Mouse (Mus musculus): ENCODE results near the gene Nrxn1. TPM values are rescaled to one million over a fixed set of nuclear protein-coding genes. Genes with fewer than 3 reads are reported as not detected.

Gene Nrxn1
- total RNA-seq, 1 experiment, result 2.9 TPM

DNA sequence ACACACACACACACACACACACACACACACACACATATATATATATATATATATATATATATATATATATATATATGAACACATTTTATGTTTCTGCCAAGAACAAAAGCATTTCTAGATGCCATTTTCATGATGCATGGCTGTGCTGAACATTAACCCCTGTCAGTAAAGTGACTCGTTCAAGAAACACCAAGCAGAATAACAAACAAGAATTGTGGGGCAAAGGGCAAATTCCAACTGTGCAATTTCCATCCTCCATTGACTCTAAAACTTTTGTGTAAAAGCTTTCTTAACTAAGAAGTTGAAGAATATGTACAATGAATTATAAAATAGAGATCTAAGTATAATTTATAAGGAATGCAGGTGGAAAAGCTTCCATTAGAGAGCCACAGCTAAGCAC is 1030.0 kb downstream of the Nrxn1 start:
- in situ Hi-C loops (cut with MboI; ENCODE audit: low sequenced_read_pairs in 2 of 2, unreplicated experiment in 2 of 2), result no loop called here
- H3K9ac ChIP-seq (ENCODE audit: insufficient read depth, low read depth, low read length, poor library complexity, severe bottlenecking), result no peak overlapping the region
- no peaks in the 10 kb centered on the region for H3K9me3 ChIP-seq (ENCODE audit: control insufficient read depth, insufficient read depth, low read depth, low read length)
- no peak overlapping the region for H3K27ac ChIP-seq (ENCODE audit: insufficient read depth, low read depth, low read length, poor library complexity, severe bottlenecking)
- H3K36me3 ChIP-seq (ENCODE audit: control insufficient read depth, insufficient read depth, low read length, poor library complexity, severe bottlenecking), result no peaks in the 10 kb centered on the region
- no peak overlapping the region for H3K4me3 ChIP-seq (ENCODE audit: insufficient read depth in 1 of 2, low read depth in 1 of 2, low read length in 2 of 2, poor library complexity in 1 of 2, severe bottlenecking in 1 of 2)
- no peak for DNase-seq (ENCODE audit: low read depth, low spot score)
- TF ChIP-seq CHD2 (IDR thresholded peaks at IDR 0.05; ENCODE audit: low read depth, low read length) (no peak), ZNF384 (IDR thresholded peaks at IDR 0.05; ENCODE audit: low read depth, low read length) (no peak), ZC3H11A (IDR thresholded peaks at IDR 0.05; ENCODE audit: borderline replicate concordance, low read depth, low read length) (no peak), HCFC1 (IDR thresholded peaks at IDR 0.05; ENCODE audit: borderline replicate concordance, insufficient read depth, low read length) (no peak), MAFK (IDR thresholded peaks at IDR 0.05; ENCODE audit: insufficient read depth, low read depth, low read length) (no peak)
- no peaks in the 10 kb centered on the region for H3K4me1 ChIP-seq (ENCODE audit: control insufficient read depth in 2 of 2, insufficient read depth in 2 of 2, low read length in 2 of 2, poor library complexity in 1 of 2)

DNA sequence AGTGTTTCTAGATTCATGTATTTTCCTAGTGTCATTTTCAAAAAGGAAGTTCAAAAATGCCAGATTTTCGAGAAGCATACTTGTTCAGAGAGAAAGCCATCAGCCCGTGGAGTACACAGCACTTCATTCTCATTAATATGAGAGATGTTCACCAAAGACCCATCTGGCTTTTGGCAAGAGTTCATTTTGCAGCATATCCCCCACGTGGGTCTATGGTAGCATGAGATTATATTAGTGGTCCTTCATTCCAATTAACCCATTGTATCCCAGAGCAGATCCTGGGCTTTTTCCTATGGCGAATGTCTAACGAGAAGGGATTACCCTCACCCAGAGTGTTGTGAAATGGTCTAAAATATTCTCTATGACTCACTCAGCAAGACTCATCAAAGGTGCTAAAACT is 1032.0 kb downstream of the Nrxn1 start:
- no peaks in the 10 kb centered on the region for H3K9me3 ChIP-seq (ENCODE audit: control insufficient read depth, insufficient read depth, low read depth, low read length)
- no peak overlapping the region for H3K4me3 ChIP-seq (ENCODE audit: insufficient read depth in 1 of 2, low read depth in 1 of 2, low read length in 2 of 2, poor library complexity in 1 of 2, severe bottlenecking in 1 of 2)
- TF ChIP-seq ZNF384 (IDR thresholded peaks at IDR 0.05; ENCODE audit: low read depth, low read length) (no peak), ZC3H11A (IDR thresholded peaks at IDR 0.05; ENCODE audit: borderline replicate concordance, low read depth, low read length) (no peak), HCFC1 (IDR thresholded peaks at IDR 0.05; ENCODE audit: borderline replicate concordance, insufficient read depth, low read length) (no peak), CHD2 (IDR thresholded peaks at IDR 0.05; ENCODE audit: low read depth, low read length) (no peak), MAFK (IDR thresholded peaks at IDR 0.05; ENCODE audit: insufficient read depth, low read depth, low read length) (no peak)
- no peak for DNase-seq (ENCODE audit: low read depth, low spot score)
- H3K9ac ChIP-seq (ENCODE audit: insufficient read depth, low read depth, low read length, poor library complexity, severe bottlenecking), result no peak overlapping the region
- in situ Hi-C loops (cut with MboI; ENCODE audit: low sequenced_read_pairs in 2 of 2, unreplicated experiment in 2 of 2), result no loop called here
- H3K36me3 ChIP-seq (ENCODE audit: control insufficient read depth, insufficient read depth, low read length, poor library complexity, severe bottlenecking), result no peaks in the 10 kb centered on the region
- no peak overlapping the region for H3K27ac ChIP-seq (ENCODE audit: insufficient read depth, low read depth, low read length, poor library complexity, severe bottlenecking)
- H3K4me1 ChIP-seq (ENCODE audit: control insufficient read depth in 2 of 2, insufficient read depth in 2 of 2, low read length in 2 of 2, poor library complexity in 1 of 2), result no peaks in the 10 kb centered on the region

DNA sequence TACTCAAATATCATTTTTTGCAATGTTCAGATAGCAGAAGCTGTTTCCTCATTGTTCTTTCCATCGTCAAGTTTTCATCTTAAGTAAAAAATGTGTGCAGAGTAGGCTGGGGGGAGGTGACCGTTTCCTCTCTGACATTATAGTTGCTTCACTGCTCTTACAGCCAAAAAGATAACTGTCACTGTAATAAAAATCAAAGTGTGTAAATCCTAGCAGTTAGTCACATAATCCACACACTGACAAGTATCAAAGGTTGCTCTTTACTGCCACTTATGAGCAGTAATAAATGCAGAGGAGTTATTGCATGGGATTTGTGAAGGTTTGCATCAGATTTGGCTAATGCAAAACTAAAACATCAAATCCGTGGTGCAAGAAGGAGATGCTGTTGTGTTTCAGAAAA is 1032.7 kb downstream of the Nrxn1 start:
- no peak for DNase-seq (ENCODE audit: low read depth, low spot score)
- H3K36me3 ChIP-seq (ENCODE audit: control insufficient read depth, insufficient read depth, low read length, poor library complexity, severe bottlenecking), result no peaks in the 10 kb centered on the region
- TF ChIP-seq ZNF384 (IDR thresholded peaks at IDR 0.05; ENCODE audit: low read depth, low read length) (no peak), CHD2 (IDR thresholded peaks at IDR 0.05; ENCODE audit: low read depth, low read length) (no peak), HCFC1 (IDR thresholded peaks at IDR 0.05; ENCODE audit: borderline replicate concordance, insufficient read depth, low read length) (no peak), ZC3H11A (IDR thresholded peaks at IDR 0.05; ENCODE audit: borderline replicate concordance, low read depth, low read length) (no peak), MAFK (IDR thresholded peaks at IDR 0.05; ENCODE audit: insufficient read depth, low read depth, low read length) (no peak)
- no peaks in the 10 kb centered on the region for H3K9me3 ChIP-seq (ENCODE audit: control insufficient read depth, insufficient read depth, low read depth, low read length)
- no peak overlapping the region for H3K9ac ChIP-seq (ENCODE audit: insufficient read depth, low read depth, low read length, poor library complexity, severe bottlenecking)
- H3K27ac ChIP-seq (ENCODE audit: insufficient read depth, low read depth, low read length, poor library complexity, severe bottlenecking), result no peak overlapping the region
- H3K4me3 ChIP-seq (ENCODE audit: insufficient read depth in 1 of 2, low read depth in 1 of 2, low read length in 2 of 2, poor library complexity in 1 of 2, severe bottlenecking in 1 of 2), result no peak overlapping the region
- H3K4me1 ChIP-seq (ENCODE audit: control insufficient read depth in 2 of 2, insufficient read depth in 2 of 2, low read length in 2 of 2, poor library complexity in 1 of 2), result no peaks in the 10 kb centered on the region
- in situ Hi-C loops (cut with MboI; ENCODE audit: low sequenced_read_pairs in 2 of 2, unreplicated experiment in 2 of 2), result no loop called here

DNA sequence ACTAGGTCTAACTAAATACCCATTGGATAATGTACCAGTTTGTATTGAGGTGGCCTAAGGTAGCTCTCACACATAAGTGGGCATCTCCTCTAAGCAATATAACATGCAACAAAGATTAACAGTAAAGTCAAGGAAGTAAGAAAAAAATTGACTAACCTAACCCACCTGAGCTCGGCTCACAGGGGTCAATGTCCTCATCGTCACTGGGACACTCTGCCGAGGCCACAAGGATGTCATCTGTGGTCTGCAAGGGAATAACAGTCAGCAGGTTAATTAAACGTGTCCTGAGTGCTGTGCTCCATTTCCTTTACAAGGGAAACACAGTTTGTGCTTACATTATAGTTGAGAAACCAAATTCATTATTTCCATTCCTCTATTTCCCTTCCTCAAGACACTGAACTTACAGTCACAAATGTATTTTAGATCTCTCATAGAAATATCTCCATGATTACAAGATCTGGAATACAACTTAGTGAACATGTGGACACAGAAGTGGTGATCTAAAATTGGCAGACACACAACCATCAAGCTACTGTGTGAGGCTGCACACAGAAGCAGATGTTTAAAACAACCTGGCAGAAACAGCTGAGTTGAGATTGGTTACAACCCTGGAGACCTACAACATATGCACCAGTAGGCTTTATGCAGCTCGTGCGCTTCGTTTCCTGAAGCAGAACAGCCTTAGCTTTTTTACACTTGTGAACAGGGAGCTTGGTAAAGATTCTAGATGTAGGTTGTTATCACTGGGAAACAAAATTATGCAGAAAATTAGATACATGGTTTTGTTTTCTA is 1033.4 kb downstream of the Nrxn1 start:
- Histone ChIP-seq H3K4me3 (ENCODE audit: insufficient read depth in 1 of 2, low read depth in 1 of 2, low read length in 2 of 2, poor library complexity in 1 of 2, severe bottlenecking in 1 of 2) (no peak overlapping the region), H3K27ac (ENCODE audit: insufficient read depth, low read depth, low read length, poor library complexity, severe bottlenecking) (no peak overlapping the region), H3K9ac (ENCODE audit: insufficient read depth, low read depth, low read length, poor library complexity, severe bottlenecking) (no peak overlapping the region), H3K4me1 (ENCODE audit: control insufficient read depth in 2 of 2, insufficient read depth in 2 of 2, low read length in 2 of 2, poor library complexity in 1 of 2) (no peaks in the 10 kb centered on the region), H3K36me3 (ENCODE audit: control insufficient read depth, insufficient read depth, low read length, poor library complexity, severe bottlenecking) (no peaks in the 10 kb centered on the region), H3K9me3 (ENCODE audit: control insufficient read depth, insufficient read depth, low read depth, low read length) (no peaks in the 10 kb centered on the region)
- DNase-seq (ENCODE audit: low read depth, low spot score), result no peak
- TF ChIP-seq MAFK (IDR thresholded peaks at IDR 0.05; ENCODE audit: insufficient read depth, low read depth, low read length), result no peak
- TF ChIP-seq CHD2 (IDR thresholded peaks at IDR 0.05; ENCODE audit: low read depth, low read length), result no peak
- TF ChIP-seq ZC3H11A (IDR thresholded peaks at IDR 0.05; ENCODE audit: borderline replicate concordance, low read depth, low read length), result no peak
- no peak for TF ChIP-seq HCFC1 (IDR thresholded peaks at IDR 0.05; ENCODE audit: borderline replicate concordance, insufficient read depth, low read length)
- no peak for TF ChIP-seq ZNF384 (IDR thresholded peaks at IDR 0.05; ENCODE audit: low read depth, low read length)
- in situ Hi-C loops (cut with MboI; ENCODE audit: low sequenced_read_pairs in 2 of 2, unreplicated experiment in 2 of 2), result no loop called here

Measured in ES-E14 (cell line).